Mouse (Mus musculus): ENCODE data around the gene Gtf2f2.
A peak's percentile ranks its signal among the peaks of the same experiment; 100 is the strongest.

The Gtf2f2 gene

GRCm38 (mm10) chr14:76010102-76011061, at the start of gene Gtf2f2:
Gtf2f2 (minus strand) TSS chr14:76010865.
- DNase-seq (ENCODE audit: low spot score in 2 of 2): peak; percentile 91 to 98

GRCm38 (mm10) chr14:76059441-76059840, 48.8 kb upstream of the Gtf2f2 start:
- no peak for DNase-seq (ENCODE audit: low spot score in 2 of 2)

- no peak for DNase-seq (ENCODE audit: low spot score in 2 of 2)
These were observed 43.1 kb upstream of the Gtf2f2 start for GRCm38 (mm10) chr14:76053726-76054125.

- no peak for DNase-seq (ENCODE audit: low spot score in 2 of 2)
These were observed 41.3 kb upstream of the Gtf2f2 start for GRCm38 (mm10) chr14:76051966-76052365.

- no peak for DNase-seq (ENCODE audit: low spot score in 2 of 2)
These were observed 35.1 kb upstream of the Gtf2f2 start for GRCm38 (mm10) chr14:76045767-76046166.

- no peak for DNase-seq (ENCODE audit: low spot score in 2 of 2)
These were observed 33.5 kb upstream of the Gtf2f2 start for GRCm38 (mm10) chr14:76044164-76044557.

- DNase-seq (ENCODE audit: low spot score in 2 of 2): no peak
These were observed 32.8 kb upstream of the Gtf2f2 start for GRCm38 (mm10) chr14:76043251-76044163.

- DNase-seq (ENCODE audit: low spot score in 2 of 2): no peak
These were observed 22.6 kb upstream of the Gtf2f2 start for GRCm38 (mm10) chr14:76033221-76033637.

GRCm38 (mm10) chr14:76032671-76033136, 22.0 kb upstream of the Gtf2f2 start:
- DNase-seq (ENCODE audit: low spot score in 2 of 2): no peak

GRCm38 (mm10) chr14:76031117-76031842, 20.6 kb upstream of the Gtf2f2 start:
- DNase-seq (ENCODE audit: low spot score in 2 of 2): no peak

- DNase-seq (ENCODE audit: low spot score in 2 of 2): no peak
These were observed 14.0 kb upstream of the Gtf2f2 start for GRCm38 (mm10) chr14:76024641-76025040.

- no peak for DNase-seq (ENCODE audit: low spot score in 2 of 2)
These were observed 10.5 kb upstream of the Gtf2f2 start for GRCm38 (mm10) chr14:76020927-76021719.

- no peak for DNase-seq (ENCODE audit: low spot score in 2 of 2)
These were observed 9.7 kb upstream of the Gtf2f2 start for GRCm38 (mm10) chr14:76020259-76020785.

- no peak for DNase-seq (ENCODE audit: low spot score in 2 of 2)
These were observed 7.3 kb upstream of the Gtf2f2 start for GRCm38 (mm10) chr14:76017785-76018490.

- DNase-seq (ENCODE audit: low spot score in 2 of 2): no peak
These were observed 3.7 kb upstream of the Gtf2f2 start for GRCm38 (mm10) chr14:76014331-76014730.

GRCm38 (mm10) chr14:76011062-76011457, 395 bp upstream of the Gtf2f2 start:
- DNase-seq (ENCODE audit: low spot score in 2 of 2): no peak

- DNase-seq (ENCODE audit: low spot score in 2 of 2): no peak
These were observed 1.5 kb downstream of the Gtf2f2 start for GRCm38 (mm10) chr14:76009185-76009584.

GRCm38 (mm10) chr14:76008174-76008573, 2.5 kb downstream of the Gtf2f2 start:
- DNase-seq (ENCODE audit: low spot score in 2 of 2): no peak

GRCm38 (mm10) chr14:76005011-76005410, 5.7 kb downstream of the Gtf2f2 start:
- DNase-seq (ENCODE audit: low spot score in 2 of 2): no peak

- no peak for DNase-seq (ENCODE audit: low spot score in 2 of 2)
These were observed 8.9 kb downstream of the Gtf2f2 start for GRCm38 (mm10) chr14:76001781-76002180.
